Mouse (Mus musculus) spleen, adult 2 months (tissue): Measurements from ENCODE around the gene App. TPM values are rescaled to one million over a fixed set of nuclear protein-coding genes. Genes with fewer than 3 reads are reported as not detected.

Source experiments
- DNase-seq, 2 experiments: peaks; one replicate each; pipeline versions ENCODE4 v3.0.0 to v3.0.0-alpha.2; 2012 to 2021; ENCODE audit warnings: low spot score in 2 of 2, low read depth in 1 of 2
- H3K27ac ChIP-seq: fragments of 200-500 bp; 2 replicates; pipeline ENCODE4 v1.5.1; 2012; ENCODE audit warnings: low read length, inconsistent platforms; ENCODE audit not compliant: insufficient read depth
- H3K27me3 ChIP-seq: fragments of 200-500 bp; 2 replicates; pipeline ENCODE4 v1.6.1; 2012; ENCODE audit warnings: mild to moderate bottlenecking, moderate library complexity, low read length, inconsistent platforms; ENCODE audit not compliant: control insufficient read depth, insufficient read depth
- H3K36me3 ChIP-seq: fragments of 200-500 bp; 2 replicates; pipeline ENCODE4 v1.6.1; 2012; ENCODE audit warnings: mild to moderate bottlenecking, low read length, inconsistent platforms; ENCODE audit not compliant: control insufficient read depth, insufficient read depth
- H3K4me1 ChIP-seq: fragments of 200-500 bp; 2 replicates; pipeline ENCODE4 v1.6.1; 2011; ENCODE audit warnings: inconsistent platforms; ENCODE audit not compliant: control insufficient read depth, insufficient read depth, insufficient read length
- H3K4me3 ChIP-seq: fragments of 200-500 bp; 2 replicates; pipeline ENCODE4 v1.5.1; 2011; ENCODE audit warnings: mild to moderate bottlenecking, inconsistent platforms; ENCODE audit not compliant: insufficient read depth, insufficient read length; ENCODE audit errors: extremely low read depth
- CTCF ChIP-seq: fragments of 200-500 bp; IDR thresholded peaks from 2 replicates; pipeline ENCODE4 v1.5.1; 2011; ENCODE audit warnings: mild to moderate bottlenecking, inconsistent platforms; ENCODE audit not compliant: insufficient read depth, insufficient read length, insufficient replicate concordance; ENCODE audit errors: extremely low read depth
- POLR2A ChIP-seq: fragments of 200-500 bp; IDR thresholded peaks from 2 replicates; pipeline ENCODE4 v1.6.1; 2011; ENCODE audit warnings: low read depth, low read length, inconsistent platforms
- WGBS: fragments of 180-500 bp; shearing (Covaris S2); methylation state at CpG from one replicate; pipeline ENCODE4 v1.1.7; 2018; 5-methylcytosine and 5-hydroxymethylcytosine counted together
- polyA plus RNA-seq: library from polyadenylated mRNA; depleted of rRNA; stranded (reverse); fragments of >200 nt; gene quantifications from 2 replicates; pipeline ENCODE4 v1.2.3, GENCODE M21; 2012

Gene App
- polyA plus RNA-seq, 1 experiment, result 80.0 TPM

GRCm38 (mm10) chr16:85165631-85166030 lies 7.9 kb downstream of the App start:
- 89% methylated on average over 7 of the region's 7 CpGs for WGBS
- TF ChIP-seq CTCF (no peak), POLR2A (no peak)

DNA sequence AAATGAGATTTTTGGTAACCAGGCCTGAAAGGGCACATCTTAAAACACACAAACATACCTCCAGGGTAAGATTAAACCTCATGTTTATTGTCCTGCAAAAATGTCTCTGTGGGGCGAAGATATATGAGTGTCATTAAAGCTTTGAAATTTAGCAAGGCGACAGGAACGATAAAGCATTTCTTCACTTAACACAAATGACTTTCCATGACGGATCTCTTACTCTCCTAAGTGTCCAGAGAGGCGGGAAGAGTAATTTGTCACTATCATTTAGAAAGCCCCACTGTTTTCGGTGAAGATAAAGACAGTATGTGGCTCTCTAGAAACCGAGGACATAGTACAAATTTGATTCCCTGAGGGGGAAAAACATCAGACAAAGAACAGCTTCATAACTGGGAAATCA lies 8.4 kb downstream of the App start:
- WGBS, result 83% methylated on average over 7 of the region's 7 CpGs
- H3K27ac ChIP-seq, result no peak overlapping the region

More at GRCm38 (mm10) chr16:85165631-85166030, 7.9 kb downstream of the App start:
- no peak for DNase-seq
- no peaks in the 10 kb centered on the region for H3K36me3 ChIP-seq
- H3K27me3 ChIP-seq, result no peaks in the 10 kb centered on the region
- H3K4me3 ChIP-seq, result no peak overlapping the region
- no peak overlapping the region for H3K27ac ChIP-seq
- no peaks in the 10 kb centered on the region for H3K4me1 ChIP-seq

DNA sequence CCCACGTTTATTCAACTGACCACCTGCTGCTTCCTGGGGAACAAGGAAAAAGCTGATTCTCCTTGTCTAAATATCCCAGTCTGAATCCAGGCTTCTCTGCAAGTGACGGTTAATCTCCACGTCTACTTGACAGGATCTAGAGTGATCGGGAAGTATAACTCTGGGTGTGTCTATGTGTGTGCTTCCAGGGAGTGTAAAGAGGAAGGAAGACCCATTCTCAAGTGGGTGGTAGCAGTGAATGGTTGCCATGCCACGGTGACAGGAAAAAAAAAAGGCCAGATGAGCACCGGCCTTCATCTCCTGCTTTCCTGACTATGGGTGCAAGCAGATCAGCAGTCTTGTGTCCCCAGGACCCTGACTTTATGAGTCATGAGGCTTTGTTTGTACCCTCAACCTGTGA lies 10.8 kb downstream of the App start:
- no peaks in the 10 kb centered on the region for H3K27me3 ChIP-seq
- H3K4me3 ChIP-seq, result no peak overlapping the region
- TF ChIP-seq POLR2A, result no peak
- TF ChIP-seq CTCF, result no peak
- no peak for DNase-seq
- no peaks in the 10 kb centered on the region for H3K36me3 ChIP-seq
- no peaks in the 10 kb centered on the region for H3K4me1 ChIP-seq
- WGBS, result 44% methylated on average over 6 of the region's 6 CpGs
- H3K27ac ChIP-seq, result no peak overlapping the region

More for the DNA sequence above, 8.4 kb downstream of the App start:
- no peaks in the 10 kb centered on the region for H3K27me3 ChIP-seq
- no peak overlapping the region for H3K4me3 ChIP-seq
- DNase-seq, result no peak
- no peaks in the 10 kb centered on the region for H3K36me3 ChIP-seq
- H3K4me1 ChIP-seq, result no peaks in the 10 kb centered on the region
- TF ChIP-seq POLR2A (no peak), CTCF (no peak)

- Histone ChIP-seq H3K4me1 (no peaks in the 10 kb centered on the region), H3K27me3 (no peaks in the 10 kb centered on the region), H3K27ac (no peak overlapping the region), H3K36me3 (no peaks in the 10 kb centered on the region), H3K4me3 (no peak overlapping the region)
- TF ChIP-seq CTCF, result no peak
- no peak for TF ChIP-seq POLR2A
- no peak for DNase-seq
- 75% methylated on average over 2 of the region's 2 CpGs for WGBS
These were observed 13.4 kb downstream of the App start for GRCm38 (mm10) chr16:85160140-85160539.

GRCm38 (mm10) chr16:85157796-85158546 lies 15.6 kb downstream of the App start:
- Histone ChIP-seq H3K27ac (no peak overlapping the region), H3K4me3 (no peak overlapping the region), H3K4me1 (no peaks in the 10 kb centered on the region), H3K36me3 (no peaks in the 10 kb centered on the region), H3K27me3 (no peaks in the 10 kb centered on the region)
- WGBS, result 82% methylated on average over 11 of the region's 11 CpGs
- DNase-seq, result no peak
- TF ChIP-seq CTCF (no peak), POLR2A (no peak)

GRCm38 (mm10) chr16:85157156-85157555 lies 16.4 kb downstream of the App start:
- TF ChIP-seq CTCF (no peak), POLR2A (no peak)
- Histone ChIP-seq H3K27me3 (no peaks in the 10 kb centered on the region), H3K27ac (no peak overlapping the region)

DNA sequence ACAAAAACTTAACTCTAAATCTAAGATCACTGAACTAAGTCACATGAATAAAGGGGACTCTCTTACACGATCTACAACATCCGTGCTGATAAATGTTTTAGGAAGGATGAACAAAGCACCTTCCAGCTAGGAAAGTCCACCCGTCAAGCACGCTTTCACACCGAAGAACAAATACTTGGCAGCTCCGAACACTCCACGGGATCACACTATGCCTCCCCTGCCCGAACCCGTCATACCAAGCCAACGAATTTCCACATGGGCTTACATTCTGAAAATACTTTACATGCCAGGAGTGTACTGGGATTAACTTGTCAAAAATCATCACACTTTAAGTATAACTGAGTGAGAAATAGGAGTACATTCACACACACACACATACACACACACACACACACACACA lies 17.7 kb downstream of the App start:
- no peak for TF ChIP-seq POLR2A
- TF ChIP-seq CTCF, result no peak
- Histone ChIP-seq H3K27ac (no peak overlapping the region), H3K36me3 (no peaks in the 10 kb centered on the region), H3K27me3 (no peaks in the 10 kb centered on the region), H3K4me3 (no peak overlapping the region), H3K4me1 (no peaks in the 10 kb centered on the region)
- WGBS, result 93% methylated on average over 10 of the region's 10 CpGs
- DNase-seq, result no peak

More at GRCm38 (mm10) chr16:85157156-85157555, 16.4 kb downstream of the App start:
- no peaks in the 10 kb centered on the region for H3K4me1 ChIP-seq
- H3K4me3 ChIP-seq, result no peak overlapping the region
- DNase-seq, result no peak
- no peaks in the 10 kb centered on the region for H3K36me3 ChIP-seq
- WGBS, result 95% methylated on average over 2 of the region's 2 CpGs
